Mouse (Mus musculus) erythroblast, embryonic 14.5 days (primary cell): ENCODE data around the gene Arhgef11. TPM values are rescaled to one million over a fixed set of nuclear protein-coding genes. Genes with fewer than 3 reads are reported as not detected.

Source experiments
- H3K27me3 ChIP-seq: 2 replicates; pipeline ENCODE4 v1.6.1; 2012; ENCODE audit warnings: inconsistent platforms; ENCODE audit not compliant: control insufficient read depth
- H3K36me3 ChIP-seq: 2 replicates; pipeline ENCODE4 v1.6.1; 2012; ENCODE audit warnings: mild to moderate bottlenecking, inconsistent platforms; ENCODE audit not compliant: control insufficient read depth
- H3K4me1 ChIP-seq: 2 replicates; pipeline ENCODE4 v1.6.1; 2012; ENCODE audit warnings: inconsistent platforms; ENCODE audit not compliant: control insufficient read depth
- H3K4me3 ChIP-seq: replicated peaks from 2 replicates; pipeline ENCODE3; 2012; ENCODE audit warnings: moderate library complexity, mild to moderate bottlenecking, inconsistent platforms
- H3K9me3 ChIP-seq: 2 replicates; pipeline ENCODE4 v1.6.1; 2012; ENCODE audit warnings: low read length, inconsistent platforms, mixed read lengths; ENCODE audit not compliant: control insufficient read depth
- GATA1 ChIP-seq: IDR thresholded peaks from 2 replicates; pipeline ENCODE4 v1.6.1; 2012; ENCODE audit warnings: low read length, inconsistent platforms, mixed read lengths
- TAL1 ChIP-seq: IDR thresholded peaks from 3 replicates; pipeline ENCODE4 v1.6.1; 2012; ENCODE audit warnings: low read length, inconsistent platforms, mixed read lengths
- polyA plus RNA-seq: library from polyadenylated mRNA; stranded (reverse); fragments of >175 nt; gene quantifications from 2 replicates; pipeline ENCODE4 v1.2.3, GENCODE M21; 2012

Gene Arhgef11
- polyA plus RNA-seq, 1 experiment: 0.03 TPM

DNA sequence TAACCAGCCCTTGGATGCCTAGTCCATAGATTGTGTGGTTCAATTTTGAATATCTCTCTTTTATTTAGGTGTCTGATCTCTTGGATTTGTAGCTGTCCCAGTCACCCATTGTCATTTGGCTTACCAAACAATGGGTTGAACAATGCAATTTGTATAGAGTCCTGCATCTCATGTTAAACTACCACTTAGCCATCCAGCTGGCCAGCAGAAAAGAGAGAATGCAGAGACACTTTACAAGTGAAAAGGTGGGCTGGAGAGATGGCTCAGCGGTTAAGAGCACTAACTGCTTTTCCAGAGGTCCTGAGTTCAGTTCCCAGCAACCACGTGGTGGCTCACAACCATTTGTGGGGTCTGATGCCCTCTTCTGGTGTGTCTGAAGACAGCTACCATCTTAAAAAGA lies 41.0 kb downstream of the Arhgef11 start:
- TF ChIP-seq GATA1: no peak
- TF ChIP-seq TAL1: no peak
- no peaks in the 10 kb centered on the region for H3K27me3 ChIP-seq

DNA sequence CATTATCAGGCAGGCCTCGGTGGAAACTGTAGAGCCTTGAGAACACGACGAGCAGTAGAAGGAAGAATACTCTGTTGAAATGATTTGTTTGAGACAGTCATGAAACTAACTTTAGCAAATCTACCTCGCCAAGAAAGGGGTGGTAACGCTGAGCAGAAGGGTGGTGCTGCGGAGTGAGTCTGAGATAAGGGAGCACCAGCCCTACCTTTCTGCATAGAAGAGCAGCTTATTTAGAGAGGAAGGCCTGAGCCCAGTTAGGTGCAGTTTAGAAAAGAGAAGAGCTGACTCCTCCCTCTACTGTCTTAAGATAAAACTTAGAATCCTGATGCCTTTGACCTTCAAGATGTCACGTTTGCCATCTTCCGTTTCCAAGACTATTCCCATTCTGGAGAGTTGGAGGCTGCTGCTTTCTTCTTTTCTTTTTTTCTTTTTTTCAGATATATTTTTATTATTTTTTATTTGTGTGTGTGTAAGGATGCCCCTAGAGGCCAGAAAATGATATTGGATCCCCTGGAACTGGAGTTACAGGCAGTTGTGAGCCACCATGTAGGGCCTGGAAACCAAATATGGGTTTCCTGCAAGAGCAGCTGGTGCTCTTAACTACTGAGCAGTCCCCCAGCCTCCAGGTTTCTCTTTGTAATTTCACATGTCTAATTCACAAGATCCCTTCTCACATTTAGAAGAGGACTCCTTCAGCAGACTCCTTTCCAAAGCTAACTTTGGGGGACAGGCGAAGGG lies 42.5 kb downstream of the Arhgef11 start:
- no peak overlapping the region for H3K4me3 ChIP-seq
- no peaks in the 10 kb centered on the region for H3K9me3 ChIP-seq
- H3K27me3 ChIP-seq: no peaks in the 10 kb centered on the region
- no peaks in the 10 kb centered on the region for H3K36me3 ChIP-seq
- H3K4me1 ChIP-seq: peaks cover 9% of the 10 kb centered on the region
- no peak for TF ChIP-seq GATA1

More for the DNA sequence above, 41.0 kb downstream of the Arhgef11 start:
- Histone ChIP-seq H3K4me3 (no peak overlapping the region), H3K4me1 (peaks cover 9% of the 10 kb centered on the region), H3K9me3 (no peaks in the 10 kb centered on the region), H3K36me3 (no peaks in the 10 kb centered on the region)

DNA sequence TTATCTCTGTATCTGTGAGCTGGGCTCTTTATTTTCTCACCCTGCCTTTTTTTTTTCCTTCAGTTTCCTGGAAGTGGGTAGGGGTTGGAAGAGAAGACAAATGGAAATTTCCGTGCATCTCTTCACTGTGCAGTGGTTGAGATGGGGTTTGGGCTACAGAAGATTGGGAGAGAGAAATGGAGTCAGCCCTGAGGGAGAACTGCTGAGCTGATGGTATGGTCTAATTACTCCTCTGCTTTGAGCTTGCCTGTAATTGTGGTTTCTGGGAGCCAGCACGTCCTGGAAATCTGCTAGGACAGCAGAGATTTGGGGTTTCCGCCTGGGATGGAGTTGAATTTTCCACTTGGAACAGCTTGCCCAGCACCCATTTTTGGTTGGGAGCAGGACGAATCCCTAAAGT lies 43.1 kb downstream of the Arhgef11 start:
- no peak overlapping the region for H3K4me3 ChIP-seq
- TF ChIP-seq GATA1 (no peak), TAL1 (no peak)
- H3K27me3 ChIP-seq: no peaks in the 10 kb centered on the region

DNA sequence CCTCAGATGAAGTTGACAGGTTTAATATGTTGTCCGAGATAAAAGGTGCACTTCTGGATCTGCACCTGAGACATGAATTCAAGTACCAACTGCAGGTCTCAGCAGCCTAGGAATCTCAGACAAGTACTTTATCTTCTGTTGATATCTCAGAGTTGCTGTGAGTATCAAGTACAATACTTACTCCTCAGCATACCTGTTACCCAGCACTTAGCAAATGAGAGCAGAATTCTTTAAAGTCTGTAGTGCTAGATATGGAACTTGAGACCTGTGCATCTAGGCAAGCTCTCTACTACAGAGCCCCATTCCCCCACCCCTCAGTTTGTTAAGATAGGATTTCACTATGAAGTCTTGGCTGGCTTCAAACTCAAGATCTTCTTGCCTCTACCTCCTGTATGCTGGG lies 43.9 kb downstream of the Arhgef11 start:
- H3K4me1 ChIP-seq: peaks cover 9% of the 10 kb centered on the region
- no peak for TF ChIP-seq TAL1
- no peak for TF ChIP-seq GATA1

More for the DNA sequence above, 43.1 kb downstream of the Arhgef11 start:
- Histone ChIP-seq H3K36me3 (no peaks in the 10 kb centered on the region), H3K9me3 (no peaks in the 10 kb centered on the region), H3K4me1 (peaks cover 9% of the 10 kb centered on the region)

DNA sequence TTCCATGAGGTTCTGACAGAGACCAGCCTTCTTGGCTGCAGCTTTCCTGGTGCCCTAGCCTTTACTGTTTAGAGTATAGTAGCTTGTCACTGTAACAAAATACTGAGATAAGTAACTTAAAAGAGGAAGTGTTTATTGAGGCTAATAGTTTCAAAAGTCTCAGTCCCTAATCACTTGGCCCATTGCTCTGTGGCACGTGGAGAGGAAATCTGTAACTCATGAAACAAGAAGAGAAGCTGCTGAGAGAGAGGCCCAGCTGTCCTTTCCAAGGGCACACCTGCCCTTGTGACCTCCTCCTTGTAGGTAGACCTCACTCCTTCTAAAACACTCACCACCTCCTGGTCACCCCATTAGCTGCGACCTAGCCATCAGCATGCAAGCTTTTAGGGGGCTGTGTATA lies 101.2 kb downstream of the Arhgef11 start:
- no peaks in the 10 kb centered on the region for H3K4me1 ChIP-seq
- no peak for TF ChIP-seq GATA1
- no peak for TF ChIP-seq TAL1
- no peak overlapping the region for H3K4me3 ChIP-seq
- H3K36me3 ChIP-seq: peaks cover 4% of the 10 kb centered on the region
- no peaks in the 10 kb centered on the region for H3K27me3 ChIP-seq
- H3K9me3 ChIP-seq: no peaks in the 10 kb centered on the region

More for the DNA sequence above, 43.9 kb downstream of the Arhgef11 start:
- Histone ChIP-seq H3K9me3 (no peaks in the 10 kb centered on the region), H3K36me3 (no peaks in the 10 kb centered on the region), H3K4me3 (no peak overlapping the region), H3K27me3 (no peaks in the 10 kb centered on the region)

DNA sequence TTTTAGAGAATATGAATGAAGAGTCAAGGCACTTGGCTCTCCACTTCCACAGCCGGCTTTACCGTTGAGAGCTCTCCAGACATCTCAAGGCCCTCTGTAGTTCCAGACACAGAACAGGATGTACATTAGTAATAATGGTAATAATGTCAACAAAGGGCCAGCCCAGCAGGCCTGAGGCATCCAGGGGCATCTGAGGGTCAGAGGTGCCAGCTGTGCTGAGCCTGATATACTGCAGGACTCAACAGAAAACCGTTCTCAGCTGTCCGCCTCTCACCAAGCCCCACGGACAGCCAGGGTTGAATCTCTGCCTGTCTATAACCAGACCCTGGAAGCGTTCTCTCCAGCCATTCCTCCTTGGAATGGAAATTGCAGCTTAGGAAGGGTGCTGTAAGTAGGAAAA lies 107.2 kb downstream of the Arhgef11 start:
- H3K9me3 ChIP-seq: no peaks in the 10 kb centered on the region
- TF ChIP-seq GATA1 (no peak), TAL1 (no peak)
- H3K36me3 ChIP-seq: peaks cover 22% of the 10 kb centered on the region
- no peaks in the 10 kb centered on the region for H3K4me1 ChIP-seq
- H3K4me3 ChIP-seq: no peak overlapping the region
- H3K27me3 ChIP-seq: no peaks in the 10 kb centered on the region

DNA sequence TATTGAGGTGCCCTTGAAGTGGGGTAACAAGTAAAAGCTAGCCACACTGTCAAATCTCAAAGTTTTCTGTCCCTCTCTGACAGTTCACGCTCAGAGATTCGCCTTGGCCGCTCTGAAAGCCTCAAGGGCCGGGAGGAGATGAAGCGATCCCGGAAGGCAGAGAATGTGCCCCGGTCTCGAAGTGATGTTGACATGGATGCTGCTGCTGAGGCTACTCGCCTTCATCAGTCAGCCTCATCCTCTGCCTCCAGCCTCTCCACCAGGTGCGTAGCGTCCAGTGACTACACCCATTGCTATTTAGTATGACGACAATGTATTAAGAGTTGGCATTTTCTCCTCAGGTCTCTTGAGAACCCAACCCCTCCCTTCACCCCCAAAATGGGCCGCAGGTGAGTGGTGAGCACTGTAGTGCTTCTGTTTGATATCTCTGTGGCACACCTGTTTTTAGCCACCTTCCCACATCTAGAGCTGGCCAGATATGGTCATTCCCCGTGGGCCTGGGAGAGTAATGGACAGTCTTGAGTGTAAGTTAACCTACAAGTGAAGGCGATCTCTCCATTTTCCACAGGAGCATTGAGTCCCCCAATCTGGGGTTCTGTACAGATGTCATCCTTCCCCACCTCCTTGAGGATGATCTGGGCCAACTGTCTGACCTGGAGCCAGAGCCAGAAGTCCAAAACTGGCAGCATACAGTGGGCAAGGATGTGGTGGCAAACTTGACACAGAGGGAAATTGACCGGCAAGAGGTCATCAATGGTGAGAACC lies 108.2 kb downstream of the Arhgef11 start:
- Histone ChIP-seq H3K27me3 (no peaks in the 10 kb centered on the region), H3K4me3 (no peak overlapping the region), H3K36me3 (peaks cover 22% of the 10 kb centered on the region), H3K9me3 (no peaks in the 10 kb centered on the region), H3K4me1 (no peaks in the 10 kb centered on the region)
- TF ChIP-seq TAL1 (no peak), GATA1 (no peak)

DNA sequence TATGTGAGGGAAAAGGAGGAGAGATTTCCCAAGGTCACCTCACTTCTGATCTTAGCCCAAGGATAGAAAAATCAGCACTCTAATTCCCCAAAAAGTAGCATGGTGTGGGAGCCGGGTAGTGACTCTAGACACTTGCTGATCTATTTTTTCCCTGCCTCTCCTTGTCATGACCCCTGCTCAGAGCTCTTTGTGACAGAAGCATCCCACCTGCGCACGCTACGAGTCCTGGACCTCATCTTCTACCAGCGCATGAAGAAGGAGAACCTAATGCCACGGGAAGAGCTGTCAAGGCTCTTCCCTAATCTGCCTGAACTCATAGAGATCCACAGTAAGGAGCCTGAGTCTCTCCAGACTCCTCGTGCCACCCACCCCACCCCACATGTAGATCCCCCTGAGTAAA lies 108.8 kb downstream of the Arhgef11 start:
- TF ChIP-seq GATA1 (no peak), TAL1 (no peak)
- Histone ChIP-seq H3K4me3 (no peak overlapping the region), H3K4me1 (no peaks in the 10 kb centered on the region), H3K36me3 (peaks cover 22% of the 10 kb centered on the region), H3K9me3 (no peaks in the 10 kb centered on the region), H3K27me3 (no peaks in the 10 kb centered on the region)

DNA sequence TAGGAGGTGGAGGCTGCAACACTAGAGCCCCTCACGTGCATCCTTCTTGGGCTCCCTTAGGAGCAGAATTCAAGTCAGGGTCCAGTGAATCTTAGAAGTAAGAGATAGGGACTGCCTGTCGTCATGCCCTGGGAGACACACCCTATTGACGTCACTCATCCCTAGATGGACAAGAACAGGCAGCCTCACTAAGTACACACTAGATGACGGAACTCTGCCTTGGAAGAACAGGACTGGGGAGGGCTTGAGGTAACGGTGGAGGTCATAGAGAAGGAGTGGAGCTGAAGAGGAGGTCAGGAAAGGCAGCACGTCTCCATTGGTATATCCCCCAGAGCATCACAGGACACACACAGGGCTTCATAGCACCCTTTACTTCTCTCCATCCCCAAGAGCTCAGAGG lies 111.3 kb downstream of the Arhgef11 start:
- peaks cover 26% of the 10 kb centered on the region; the same call in 1 of the 2 replicates for H3K36me3 ChIP-seq

More for the DNA sequence above, 111.3 kb downstream of the Arhgef11 start:
- no peak for TF ChIP-seq TAL1
- TF ChIP-seq GATA1: no peak
- Histone ChIP-seq H3K27me3 (no peaks in the 10 kb centered on the region), H3K9me3 (no peaks in the 10 kb centered on the region), H3K4me3 (no peak overlapping the region), H3K4me1 (no peaks in the 10 kb centered on the region)
